Mouse (Mus musculus): Measurements from ENCODE around the gene Ncf4. TPM values are rescaled to one million over a fixed set of nuclear protein-coding genes. Genes with fewer than 3 reads are reported as not detected.

Gene Ncf4
- polyA plus RNA-seq, 1 experiment from 2014 or later = 1.9 TPM

GRCm38 (mm10) chr15:78298558-78298957 is 54.0 kb downstream of the Ncf4 start:
- Histone ChIP-seq H3K4me1 (replicated peaks) (no peaks in the 10 kb centered on the region), H3K27ac (replicated peaks) (no peak overlapping the region), H3K4me2 (no peak overlapping the region), H3K9ac (no peak overlapping the region), H3K36me3 (no peaks in the 10 kb centered on the region), H3K9me3 (no peaks in the 10 kb centered on the region), H3K4me3 (no peak overlapping the region), H3K27me3 (no peaks in the 10 kb centered on the region)
- ATAC-seq (ENCODE audit: low read depth) = no peak
- whole genome bisulfite sequencing = 91% methylated on average over 1 of the region's 1 CpGs

GRCm38 (mm10) chr15:78299641-78300040 is 55.0 kb downstream of the Ncf4 start:
- H3K4me3 ChIP-seq = no peak overlapping the region
- H3K9ac ChIP-seq = no peak overlapping the region
- no peak for ATAC-seq (ENCODE audit: low read depth)
- no peaks in the 10 kb centered on the region for H3K27me3 ChIP-seq
- H3K27ac ChIP-seq (replicated peaks) = no peak overlapping the region
- no peak overlapping the region for H3K4me2 ChIP-seq
- no peaks in the 10 kb centered on the region for H3K36me3 ChIP-seq
- no peaks in the 10 kb centered on the region for H3K4me1 ChIP-seq (replicated peaks)
- H3K9me3 ChIP-seq = no peaks in the 10 kb centered on the region
- 79% methylated on average over 3 of the region's 3 CpGs for whole genome bisulfite sequencing

- no peak for ATAC-seq (ENCODE audit: low read depth)
- Histone ChIP-seq H3K27me3 (no peaks in the 10 kb centered on the region), H3K36me3 (no peaks in the 10 kb centered on the region), H3K9me3 (no peaks in the 10 kb centered on the region), H3K27ac (replicated peaks) (no peak overlapping the region), H3K9ac (no peak overlapping the region), H3K4me1 (replicated peaks) (no peaks in the 10 kb centered on the region), H3K4me3 (no peak overlapping the region), H3K4me2 (no peak overlapping the region)
Observed at GRCm38 (mm10) chr15:78300773-78301172, 56.2 kb downstream of the Ncf4 start.

- no peak overlapping the region for H3K4me3 ChIP-seq
- no peaks in the 10 kb centered on the region for H3K27me3 ChIP-seq
- H3K9ac ChIP-seq = no peak overlapping the region
- H3K9me3 ChIP-seq = no peaks in the 10 kb centered on the region
- no peaks in the 10 kb centered on the region for H3K36me3 ChIP-seq
- ATAC-seq (ENCODE audit: low read depth) = no peak
- H3K27ac ChIP-seq (replicated peaks) = no peak overlapping the region
- WGBS = 98% methylated on average over 4 of the region's 4 CpGs
- no peaks in the 10 kb centered on the region for H3K4me1 ChIP-seq (replicated peaks)
- H3K4me2 ChIP-seq = no peak overlapping the region
Observed at GRCm38 (mm10) chr15:78302718-78303117, 58.1 kb downstream of the Ncf4 start.

- no peaks in the 10 kb centered on the region for H3K27me3 ChIP-seq
- H3K9ac ChIP-seq = no peak overlapping the region
- ATAC-seq (ENCODE audit: low read depth) = no peak
- no peak overlapping the region for H3K27ac ChIP-seq (replicated peaks)
- no peaks in the 10 kb centered on the region for H3K9me3 ChIP-seq
- no peak overlapping the region for H3K4me2 ChIP-seq
- H3K4me3 ChIP-seq = no peak overlapping the region
- WGBS = 86% methylated on average over 6 of the region's 6 CpGs
- no peaks in the 10 kb centered on the region for H3K36me3 ChIP-seq
- H3K4me1 ChIP-seq (replicated peaks) = no peaks in the 10 kb centered on the region
Observed at GRCm38 (mm10) chr15:78303665-78304233, 59.1 kb downstream of the Ncf4 start.

GRCm38 (mm10) chr15:78305341-78305933 is 60.8 kb downstream of the Ncf4 start, which contains the start of gene Csf2rb2:
Gene Csf2rb2 (minus strand): TSS chr15:78305721.
- no peak for ATAC-seq (ENCODE audit: low read depth)
- H3K4me2 ChIP-seq = no peak within 1 kb of the TSS
- no peak within 1 kb of the TSS for H3K27ac ChIP-seq (replicated peaks)
- no peaks in the 10 kb centered on the region for H3K4me1 ChIP-seq (replicated peaks)
- no peaks in the 10 kb centered on the region for H3K9me3 ChIP-seq
- H3K4me3 ChIP-seq = no peak within 1 kb of the TSS
- 87% methylated on average over 10 of the region's 10 CpGs for WGBS
- H3K9ac ChIP-seq = no peak within 1 kb of the TSS
- H3K27me3 ChIP-seq = no peaks in the 10 kb centered on the region
- H3K36me3 ChIP-seq = no peaks in the 10 kb centered on the region

- 30% methylated on average over 5 of the region's 5 CpGs for WGBS
- 0 out of 2 replicates have a peak, but pooled peaks cover 4% of the 10 kb centered on the region for H3K4me1 ChIP-seq (replicated peaks)
- H3K36me3 ChIP-seq = no peaks in the 10 kb centered on the region
- no peaks in the 10 kb centered on the region for H3K9me3 ChIP-seq
- no peak overlapping the region for H3K9ac ChIP-seq
- H3K27ac ChIP-seq (replicated peaks) = no peak overlapping the region
- no peaks in the 10 kb centered on the region for H3K27me3 ChIP-seq
- no peak overlapping the region for H3K4me3 ChIP-seq
- ATAC-seq (ENCODE audit: low read depth) = no peak
- no peak overlapping the region for H3K4me2 ChIP-seq
Observed at GRCm38 (mm10) chr15:78309865-78310264, 65.3 kb downstream of the Ncf4 start.

- ATAC-seq (ENCODE audit: low read depth) = no peak
- WGBS = 83% methylated on average over 4 of the region's 4 CpGs
- H3K27me3 ChIP-seq = peaks cover 5% of the 10 kb centered on the region; the same call in 1 of the 2 replicates
- H3K9ac ChIP-seq = no peak overlapping the region
- no peak overlapping the region for H3K27ac ChIP-seq (replicated peaks)
- H3K36me3 ChIP-seq = no peaks in the 10 kb centered on the region
- 0 out of 2 replicates have a peak, but pooled peaks cover 4% of the 10 kb centered on the region for H3K4me1 ChIP-seq (replicated peaks)
- no peak overlapping the region for H3K4me3 ChIP-seq
- no peaks in the 10 kb centered on the region for H3K9me3 ChIP-seq
- H3K4me2 ChIP-seq = no peak overlapping the region
Observed at GRCm38 (mm10) chr15:78310971-78311370, 66.4 kb downstream of the Ncf4 start.

Small RNA genes within 50 kb of the gene (microRNA-seq; reads per million reads assigned to microRNA genes)
- gene Mir7676-1 = not detected

Other genes starting within 250 kb of the Ncf4 start
- 9.4 and 10.6 TPM in 2 replicates for gene Cacng2, start 124.8 kb upstream of the Ncf4 start, polyA plus RNA-seq (2015; fragmentation: Nextera tagmentation; extraction: Ambion mirVana)
- 88.5 and 96.9 TPM in 2 replicates for gene Ift27, start 70.7 kb upstream of the Ncf4 start, polyA plus RNA-seq (2015; fragmentation: Nextera tagmentation; extraction: Ambion mirVana)
- 2.5 and 4.1 TPM in 2 replicates for gene Pvalb, start 38.4 kb upstream of the Ncf4 start, polyA plus RNA-seq (2015; fragmentation: Nextera tagmentation; extraction: Ambion mirVana)
- gene Csf2rb2, start 60.9 kb downstream of the Ncf4 start, polyA plus RNA-seq (2015; fragmentation: Nextera tagmentation; extraction: Ambion mirVana) = 0.13 and 0.54 TPM in 2 replicates
- 0.48 and 1.1 TPM in 2 replicates for gene Csf2rb, start 81.0 kb downstream of the Ncf4 start, polyA plus RNA-seq (2015; fragmentation: Nextera tagmentation; extraction: Ambion mirVana)
- gene Tex33, start 151.1 kb downstream of the Ncf4 start, polyA plus RNA-seq (2015; fragmentation: Nextera tagmentation; extraction: Ambion mirVana) = not detected in 2 replicates
- gene Tst, start 161.1 kb downstream of the Ncf4 start, polyA plus RNA-seq (2015; fragmentation: Nextera tagmentation; extraction: Ambion mirVana) = 7.9 and 11.4 TPM in 2 replicates
- gene Mpst, start 161.6 kb downstream of the Ncf4 start, polyA plus RNA-seq (2015; fragmentation: Nextera tagmentation; extraction: Ambion mirVana) = 2.3 and 2.9 TPM in 2 replicates
- gene Kctd17, start 183.8 kb downstream of the Ncf4 start, polyA plus RNA-seq (2015; fragmentation: Nextera tagmentation; extraction: Ambion mirVana) = 120 and 122 TPM in 2 replicates
- 0.15 and 0.28 TPM in 2 replicates for gene Tmprss6, start 223.8 kb downstream of the Ncf4 start, polyA plus RNA-seq (2015; fragmentation: Nextera tagmentation; extraction: Ambion mirVana)

Data from neural tube, embryonic 13.5 days (tissue).